Mouse (Mus musculus): ENCODE results near the gene Fads3. TPM values are rescaled to one million over a fixed set of nuclear protein-coding genes. Genes with fewer than 3 reads are reported as not detected.
A peak's percentile ranks its signal among the peaks of the same experiment; 100 is the strongest.

Fads3 gene
- polyA plus RNA-seq, 1 experiment from 2014 or later: 79.6 TPM

DNA sequence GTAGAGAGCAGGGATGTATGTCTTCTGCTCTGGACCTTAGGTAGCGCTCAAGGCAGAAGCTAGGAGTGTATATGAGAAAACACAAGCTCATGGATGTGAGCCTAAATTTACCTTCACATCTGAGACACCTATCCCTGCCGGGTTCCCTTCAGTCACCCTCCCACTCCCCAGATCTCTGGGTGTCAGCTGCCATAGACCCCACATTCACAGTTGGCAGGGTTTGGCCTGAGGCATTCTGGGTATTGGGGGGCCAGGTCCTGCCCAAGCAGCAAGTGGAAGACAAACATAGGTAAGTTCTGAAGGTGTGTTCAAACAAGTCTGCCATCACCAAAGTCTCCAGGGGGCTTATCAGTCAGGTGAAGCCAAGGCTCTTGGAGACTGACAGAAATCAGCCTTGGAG, 20.3 kb downstream of the Fads3 start:
- 91% methylated on average over 2 of the region's 2 CpGs for WGBS
- Histone ChIP-seq H3K4me2 (replicated peaks; ENCODE audit: low read depth, low read length) (no peak overlapping the region), H3K27ac (ENCODE audit: low read length) (0 out of 2 replicates have a peak overlapping the region, but pooled peaks have one; percentile 82), H3K36me3 (ENCODE audit: insufficient read depth, low read length) (peaks cover 3% of the 10 kb centered on the region; the same call in 1 of the 2 replicates), H3K9ac (replicated peaks; ENCODE audit: low read depth) (no peak overlapping the region), H3K9me3 (ENCODE audit: low read length) (no peaks in the 10 kb centered on the region), H3K27me3 (replicated peaks; ENCODE audit: insufficient read depth, low read length) (no peaks in the 10 kb centered on the region), H3K4me3 (ENCODE audit: low read depth, low read length) (no peak overlapping the region), H3K4me1 (ENCODE audit: insufficient read depth, low read depth, low read length) (peaks cover 34% of the 10 kb centered on the region)
- no peak for DNase-seq (ENCODE audit: low spot score)
- TF ChIP-seq CTCF (IDR thresholded peaks at IDR 0.05) (no peak), EP300 (IDR thresholded peaks at IDR 0.05) (no peak)
- no peak for ATAC-seq

DNA sequence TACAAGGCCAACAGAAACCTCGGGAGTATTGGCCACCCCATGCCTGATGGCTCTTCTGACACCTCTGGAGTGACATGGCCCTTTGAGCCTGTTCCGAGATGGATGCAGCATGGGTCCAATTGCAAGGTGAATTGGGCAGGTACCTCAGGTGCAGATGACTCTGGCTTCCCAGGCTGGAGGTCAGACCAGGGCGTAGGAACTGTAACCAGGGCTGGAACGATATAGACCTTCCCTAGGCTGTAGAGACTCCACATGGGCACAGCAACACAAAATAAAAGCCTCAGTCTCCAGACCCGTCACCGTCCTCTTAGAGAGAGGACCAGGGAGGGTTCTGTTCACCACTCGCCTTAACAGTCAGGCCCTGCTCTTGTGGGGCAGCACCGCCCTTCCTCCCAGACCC, 20.9 kb downstream of the Fads3 start:
- no peak overlapping the region for H3K4me2 ChIP-seq (replicated peaks; ENCODE audit: low read depth, low read length)
- ATAC-seq (no peak), DNase-seq (ENCODE audit: low spot score) (no peak)
- H3K9ac ChIP-seq (replicated peaks; ENCODE audit: low read depth): no peak overlapping the region
- no peaks in the 10 kb centered on the region for H3K27me3 ChIP-seq (replicated peaks; ENCODE audit: insufficient read depth, low read length)
- no peak overlapping the region for H3K4me3 ChIP-seq (ENCODE audit: low read depth, low read length)
- TF ChIP-seq EP300 (IDR thresholded peaks at IDR 0.05): no peak
- no peak for TF ChIP-seq CTCF (IDR thresholded peaks at IDR 0.05)
- 80% methylated on average over 8 of the region's 8 CpGs for whole genome bisulfite sequencing
- peaks cover 34% of the 10 kb centered on the region for H3K4me1 ChIP-seq (ENCODE audit: insufficient read depth, low read depth, low read length)
- H3K9me3 ChIP-seq (ENCODE audit: low read length): no peaks in the 10 kb centered on the region
- H3K27ac ChIP-seq (ENCODE audit: low read length): no peak overlapping the region
- peaks cover 3% of the 10 kb centered on the region; the same call in 1 of the 2 replicates for H3K36me3 ChIP-seq (ENCODE audit: insufficient read depth, low read length)

DNA sequence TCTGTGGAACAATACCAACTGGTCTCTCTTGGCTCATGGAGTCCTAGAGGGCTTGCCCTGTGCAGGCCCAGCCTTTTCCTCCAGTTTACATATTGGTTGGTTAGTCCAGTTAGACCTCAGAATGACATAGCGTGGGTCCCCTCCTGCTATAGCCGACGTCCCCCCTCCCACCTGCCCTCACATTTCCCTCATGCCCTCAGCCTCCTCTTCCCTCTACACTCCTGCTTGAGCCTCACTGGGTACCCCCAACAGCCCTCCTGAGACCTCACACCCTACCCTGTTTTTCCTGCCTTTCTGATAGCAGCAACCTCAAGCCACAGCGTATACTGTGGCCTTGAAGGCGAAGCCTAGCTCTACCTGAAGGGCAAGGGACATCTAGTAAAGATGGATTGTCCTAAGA, 21.5 kb downstream of the Fads3 start:
- Histone ChIP-seq H3K27ac (ENCODE audit: low read length) (no peak overlapping the region; the same call in 1 of the 2 replicates), H3K27me3 (replicated peaks; ENCODE audit: insufficient read depth, low read length) (no peaks in the 10 kb centered on the region), H3K9ac (replicated peaks; ENCODE audit: low read depth) (no peak overlapping the region), H3K9me3 (ENCODE audit: low read length) (no peaks in the 10 kb centered on the region), H3K4me2 (replicated peaks; ENCODE audit: low read depth, low read length) (no peak overlapping the region), H3K4me1 (ENCODE audit: insufficient read depth, low read depth, low read length) (peaks cover 29% of the 10 kb centered on the region), H3K36me3 (ENCODE audit: insufficient read depth, low read length) (peaks cover 3% of the 10 kb centered on the region; the same call in 1 of the 2 replicates), H3K4me3 (ENCODE audit: low read depth, low read length) (no peak overlapping the region)
- ATAC-seq (no peak), DNase-seq (ENCODE audit: low spot score) (no peak)
- 86% methylated on average over 5 of the region's 5 CpGs for WGBS
- TF ChIP-seq EP300 (IDR thresholded peaks at IDR 0.05) (no peak), CTCF (IDR thresholded peaks at IDR 0.05) (no peak)

DNA sequence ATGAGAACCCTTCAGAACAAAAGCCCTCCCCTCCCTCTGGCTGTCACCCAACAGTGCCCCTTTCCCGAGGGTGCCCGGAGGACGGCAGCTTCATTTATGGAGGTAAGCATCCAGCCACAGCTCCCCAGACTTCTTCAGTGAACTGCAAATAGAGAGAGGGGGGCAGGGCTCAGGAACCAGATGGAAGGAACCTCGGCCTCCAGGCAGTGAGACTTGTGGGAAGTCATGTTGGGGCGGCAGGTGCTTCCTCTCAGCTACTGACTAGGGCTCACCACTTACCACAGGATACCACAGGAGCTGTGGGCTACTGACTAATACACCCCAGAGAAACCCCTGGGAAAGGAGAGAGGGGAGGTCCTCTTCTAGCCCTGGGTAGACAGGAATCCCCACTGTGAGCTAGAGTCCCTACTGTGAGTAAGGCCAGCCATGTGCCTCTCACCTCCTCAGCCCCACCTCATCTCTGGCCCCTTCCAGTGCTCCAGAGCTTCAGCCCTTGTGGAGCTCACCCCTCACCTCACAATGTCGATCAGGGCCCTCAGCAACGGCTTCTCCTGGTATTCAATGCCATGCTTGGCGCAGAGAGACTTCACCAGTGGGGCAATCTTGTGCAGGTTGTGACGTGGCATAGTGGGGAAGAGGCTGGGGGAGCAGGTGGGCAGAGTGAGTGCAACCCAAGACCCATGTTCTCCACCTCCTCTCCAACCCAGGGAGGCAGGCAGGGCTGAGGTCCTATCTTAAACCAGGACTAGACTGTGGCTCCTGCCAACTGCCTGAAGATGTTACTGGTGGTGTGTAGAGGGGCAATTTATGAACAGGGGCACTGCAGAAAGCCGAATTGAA, 23.0 kb downstream of the Fads3 start:
- H3K4me3 ChIP-seq (ENCODE audit: low read depth, low read length): no peak overlapping the region
- TF ChIP-seq CTCF (IDR thresholded peaks at IDR 0.05): no peak
- TF ChIP-seq EP300 (IDR thresholded peaks at IDR 0.05): no peak
- 58% methylated on average over 10 of the region's 10 CpGs for WGBS
- H3K27me3 ChIP-seq (replicated peaks; ENCODE audit: insufficient read depth, low read length): no peaks in the 10 kb centered on the region
- H3K9me3 ChIP-seq (ENCODE audit: low read length): no peaks in the 10 kb centered on the region
- no peak overlapping the region for H3K9ac ChIP-seq (replicated peaks; ENCODE audit: low read depth)
- no peak for DNase-seq (ENCODE audit: low spot score)
- H3K4me2 ChIP-seq (replicated peaks; ENCODE audit: low read depth, low read length): no peak overlapping the region
- peak; percentile 8; the same call in 1 of the 2 replicates for ATAC-seq
- H3K36me3 ChIP-seq (ENCODE audit: insufficient read depth, low read length): peaks cover 3% of the 10 kb centered on the region; the same call in 1 of the 2 replicates
- peaks cover 23% of the 10 kb centered on the region for H3K4me1 ChIP-seq (ENCODE audit: insufficient read depth, low read depth, low read length)
- H3K27ac ChIP-seq (ENCODE audit: low read length): no peak overlapping the region; the same call in 1 of the 2 replicates

DNA sequence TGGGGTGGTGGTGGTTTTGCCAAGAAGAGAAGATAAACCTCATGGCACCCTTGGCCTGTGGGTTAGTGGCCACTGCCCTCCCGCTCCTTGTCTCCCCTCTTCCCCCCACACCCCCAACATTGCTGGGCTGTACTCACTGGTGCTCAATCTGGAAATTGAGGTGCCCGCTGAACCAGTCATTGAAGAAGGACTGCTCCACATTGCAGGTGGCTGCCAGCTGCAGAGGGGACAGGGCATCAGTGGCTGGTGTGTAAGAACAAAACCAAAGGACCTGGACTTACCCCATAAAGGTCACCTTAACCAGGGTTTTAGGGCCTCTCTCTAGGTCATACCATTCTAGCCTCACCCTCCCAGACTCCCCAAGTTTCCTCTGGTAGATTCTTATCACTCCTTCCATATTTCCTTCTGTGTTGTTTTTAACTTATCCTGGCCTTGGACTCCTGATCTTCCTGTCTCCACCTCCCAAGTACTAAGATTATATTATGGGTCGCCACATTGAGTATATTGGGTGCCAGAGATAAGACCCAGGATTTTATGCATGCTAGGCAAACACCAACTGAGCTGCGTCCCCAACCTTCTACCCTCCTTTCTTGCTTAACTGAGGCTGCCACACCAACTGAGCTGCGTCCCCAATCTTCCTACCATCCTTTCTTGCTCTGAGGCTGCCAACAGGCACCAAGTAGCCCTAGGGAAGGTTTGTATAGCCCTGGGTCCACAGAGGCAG, 24.3 kb downstream of the Fads3 start:
- WGBS: 84% methylated on average over 5 of the region's 5 CpGs
- peaks cover 14% of the 10 kb centered on the region for H3K4me1 ChIP-seq (ENCODE audit: insufficient read depth, low read depth, low read length)
- no peak for TF ChIP-seq CTCF (IDR thresholded peaks at IDR 0.05)
- no peak for TF ChIP-seq EP300 (IDR thresholded peaks at IDR 0.05)
- no peaks in the 10 kb centered on the region for H3K36me3 ChIP-seq (ENCODE audit: insufficient read depth, low read length)
- DNase-seq (ENCODE audit: low spot score) (no peak), ATAC-seq (no peak)
- H3K27me3 ChIP-seq (replicated peaks; ENCODE audit: insufficient read depth, low read length): no peaks in the 10 kb centered on the region
- H3K4me3 ChIP-seq (ENCODE audit: low read depth, low read length): no peak overlapping the region
- no peak overlapping the region for H3K9ac ChIP-seq (replicated peaks; ENCODE audit: low read depth)
- H3K4me2 ChIP-seq (replicated peaks; ENCODE audit: low read depth, low read length): no peak overlapping the region
- H3K9me3 ChIP-seq (ENCODE audit: low read length): no peaks in the 10 kb centered on the region
- H3K27ac ChIP-seq (ENCODE audit: low read length): no peak overlapping the region

DNA sequence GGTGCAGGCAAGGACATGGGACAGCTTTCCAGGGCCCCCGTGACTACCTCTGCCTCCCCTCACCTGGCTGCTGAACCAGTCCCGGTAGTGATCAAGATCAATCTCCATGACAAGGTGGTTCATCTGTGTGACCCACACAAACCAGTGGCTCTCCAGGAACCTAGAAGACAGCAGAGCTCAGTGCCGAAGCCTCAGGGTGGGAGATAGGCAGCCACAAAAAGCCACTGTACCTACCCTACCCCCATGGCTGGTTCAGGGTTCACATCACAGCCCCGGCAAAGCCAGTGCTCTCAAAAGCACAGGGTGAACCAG, 24.8 kb downstream of the Fads3 start:
- 88% methylated on average over 4 of the region's 4 CpGs for WGBS
- Histone ChIP-seq H3K9me3 (ENCODE audit: low read length) (no peaks in the 10 kb centered on the region), H3K27ac (ENCODE audit: low read length) (no peak overlapping the region), H3K27me3 (replicated peaks; ENCODE audit: insufficient read depth, low read length) (no peaks in the 10 kb centered on the region), H3K4me3 (ENCODE audit: low read depth, low read length) (no peak overlapping the region), H3K4me2 (replicated peaks; ENCODE audit: low read depth, low read length) (no peak overlapping the region), H3K9ac (replicated peaks; ENCODE audit: low read depth) (no peak overlapping the region), H3K36me3 (ENCODE audit: insufficient read depth, low read length) (no peaks in the 10 kb centered on the region), H3K4me1 (ENCODE audit: insufficient read depth, low read depth, low read length) (peaks cover 11% of the 10 kb centered on the region)
- no peak for DNase-seq (ENCODE audit: low spot score)
- no peak for ATAC-seq
- no peak for TF ChIP-seq CTCF (IDR thresholded peaks at IDR 0.05)
- no peak for TF ChIP-seq EP300 (IDR thresholded peaks at IDR 0.05)

Data from lung, postnatal 0 days (tissue).